Mouse (Mus musculus): Measurements from ENCODE around the gene Olfr912.

Olfr912 gene

DNA sequence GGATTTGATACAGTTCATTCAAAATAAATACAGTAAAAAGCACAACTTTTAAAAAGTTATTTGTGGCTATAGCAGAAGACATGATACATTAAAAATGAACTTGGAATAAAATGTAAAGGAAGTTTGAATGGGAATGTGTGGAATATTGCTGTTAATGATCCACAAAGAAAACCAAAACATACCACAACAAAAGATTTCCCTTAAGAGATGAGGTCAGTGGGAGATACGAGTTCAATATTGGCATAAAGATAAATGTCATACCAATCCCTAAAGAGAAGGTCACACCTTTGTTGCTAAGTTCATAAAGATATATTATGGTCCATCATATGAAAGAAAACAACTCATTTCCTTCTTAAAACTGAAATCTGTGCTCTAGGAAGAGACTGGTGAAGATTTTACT is at the start of gene Olfr912:
Olfr912 (plus strand) TSS at position 301 of the 400 bp plus-strand sequence.
- no peak for DNase-seq (ENCODE audit: low spot score in 2 of 2)

DNA sequence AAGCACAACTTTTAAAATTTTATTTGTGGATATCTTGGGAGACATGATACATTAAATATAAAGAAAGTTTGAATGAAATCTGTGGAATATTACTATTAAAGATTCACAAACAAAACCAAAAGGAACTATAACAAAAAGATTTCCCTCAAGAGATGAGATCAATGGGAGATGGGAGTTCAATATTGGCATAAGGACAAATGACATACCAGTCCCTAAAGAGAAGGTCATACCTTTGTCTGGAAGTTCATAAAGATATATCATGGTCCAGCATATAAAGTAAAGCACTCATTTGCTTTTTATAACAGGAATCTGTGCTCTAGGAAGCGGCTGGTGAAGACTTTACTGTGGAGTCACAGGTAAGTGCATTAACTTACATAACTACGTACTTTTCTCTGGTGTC is 42.4 kb upstream of the Olfr912 start, which contains the start of gene Olfr910:
Olfr910 (plus strand) TSS at position 301 of the 400 bp plus-strand sequence.
- DNase-seq (ENCODE audit: low spot score in 2 of 2), result no peak

DNA sequence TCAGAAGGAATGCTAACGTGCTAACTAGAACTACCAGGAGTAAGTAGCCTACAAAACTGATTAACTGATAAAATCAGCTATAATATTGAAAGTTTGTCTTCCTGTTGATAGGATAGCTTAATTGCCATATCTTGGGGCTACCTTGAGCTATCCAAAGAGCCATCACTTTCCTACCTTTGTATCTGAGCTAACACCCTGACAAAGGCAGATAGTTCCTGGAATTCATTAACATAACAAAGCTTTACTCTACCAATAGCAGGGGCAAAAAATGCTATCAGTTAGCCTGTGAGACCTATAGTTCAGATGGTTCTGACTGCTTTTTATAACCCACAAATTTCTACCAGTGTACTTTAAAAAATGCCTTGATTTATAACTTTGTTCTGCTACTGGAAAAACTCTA is 11.1 kb downstream of the Olfr912 start:
- no peak for DNase-seq (ENCODE audit: low spot score in 2 of 2)

DNA sequence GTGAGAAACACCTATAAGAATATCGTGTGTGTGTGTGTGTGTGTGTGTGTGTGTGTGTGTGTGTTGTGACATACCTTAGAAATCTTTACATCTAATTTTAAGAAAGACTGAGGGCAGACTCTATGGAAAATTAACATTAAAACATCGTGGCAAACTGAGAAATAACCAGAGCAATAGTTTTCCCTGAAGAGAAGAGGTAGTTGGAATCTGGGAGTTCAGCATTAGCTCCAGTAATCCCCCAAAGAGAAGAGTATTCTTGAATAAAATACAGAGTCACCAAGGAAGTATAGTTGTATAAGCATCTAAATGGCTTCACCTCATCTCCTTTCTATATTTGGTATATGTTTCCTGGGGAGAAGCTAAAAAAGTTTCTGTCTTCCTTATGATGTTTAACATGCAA is 12.5 kb downstream of the Olfr912 start, which contains the start of gene Olfr913:
Olfr913 (plus strand) TSS at position 301 of the 400 bp plus-strand sequence.
- no peak for DNase-seq (ENCODE audit: low spot score in 2 of 2)

- DNase-seq (ENCODE audit: low spot score in 2 of 2), result no peak
Observed at GRCm38 (mm10) chr9:38604802-38605201, 24.8 kb downstream of the Olfr912 start, which contains the start of gene Olfr914. Olfr914 (plus strand) TSS chr9:38605102.

GRCm38 (mm10) chr9:38632406-38632805 is 52.4 kb downstream of the Olfr912 start:
- no peak for DNase-seq (ENCODE audit: low spot score in 2 of 2)

Measured in frontal cortex, postnatal 14 days (tissue).